ENCODE assay signal across 21 mouse cellular contexts in the genomic region with DNA sequence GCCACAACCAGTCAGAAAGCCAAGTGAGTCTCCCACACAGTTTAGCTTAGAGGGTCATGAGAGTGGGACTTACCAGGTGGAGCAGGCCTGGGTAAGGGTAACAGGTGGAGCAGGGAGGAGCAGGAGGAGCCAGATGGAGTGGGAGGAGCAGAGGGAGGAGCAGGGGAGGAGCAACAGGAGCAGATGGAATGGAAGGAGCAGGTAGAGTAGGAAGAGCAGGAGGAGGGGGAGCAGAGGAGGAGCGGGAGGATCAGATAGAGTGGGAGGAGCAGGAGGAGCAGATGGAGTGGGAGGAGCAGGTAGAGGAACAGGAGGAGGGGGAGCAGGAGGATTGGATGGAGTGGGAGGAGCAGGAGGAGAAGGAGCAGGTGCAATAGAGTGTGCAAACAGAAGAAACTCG.
DNase-seq lines count a peak whose midpoint lies in the region; ATAC-seq lines count a peak whose summit lies in the region.
"Had no signal": no experiment of that assay in that cellular context is flagged by ENCODE, and none has a peak within 500 bp of the region (broad histone marks: within the 10 kb centered on the region; RNA-seq: fewer than 3 reads in every experiment).

No protein-coding gene starts in this region.

- no peak overlapping the region for H3K4me3 ChIP-seq in embryonic facial prominence, embryonic 13.5 days
- no peak overlapping the region for H3K4me3 ChIP-seq in embryonic facial prominence, embryonic 10.5 days
- H3K4me3 ChIP-seq in hindbrain, embryonic 10.5 days = no peak overlapping the region
- H3K4me3 ChIP-seq in hindbrain, embryonic 11.5 days (ENCODE audit: low read depth, low read length) = no peak overlapping the region
- H3K4me3 ChIP-seq in embryonic facial prominence, embryonic 14.5 days (ENCODE audit: low read depth, low read length) = no peak overlapping the region
- H3K4me3 ChIP-seq: forebrain, embryonic 15.5 days; heart, embryonic 12.5 days; hindbrain, embryonic 12.5 days had no signal

- WGBS in embryonic facial prominence, embryonic 13.5 days = 82% methylated on average over 2 of the region's 2 CpGs
- WGBS in embryonic facial prominence, embryonic 10.5 days = 66% methylated on average over 2 of the region's 2 CpGs
- WGBS in hindbrain, embryonic 10.5 days = 78% methylated on average over 2 of the region's 2 CpGs
- WGBS in hindbrain, embryonic 11.5 days = 78% methylated on average over 2 of the region's 2 CpGs
- WGBS in embryonic facial prominence, embryonic 14.5 days = 52% methylated on average over 2 of the region's 2 CpGs

- DNase-seq in embryonic facial prominence, embryonic 10.5 days (ENCODE audit: low spot score) = no peak
- no peak for DNase-seq in hindbrain, embryonic 10.5 days (ENCODE audit: low spot score)
- DNase-seq in hindbrain, embryonic 11.5 days (ENCODE audit: low spot score) = no peak
- peak; percentile 27 for DNase-seq in ES-CJ7 (ENCODE audit: low read depth, low spot score)
- no peak for DNase-seq in embryonic facial prominence, embryonic 14.5 days (ENCODE audit: low spot score)
- DNase-seq in spleen, postnatal 36 days (ENCODE audit: low spot score in 2 of 2) = no peak
- DNase-seq: adrenal gland, adult 8-10 months; adrenal gland, postnatal 36 days; cerebellum, adult 11-12 months; cerebellum, adult 9-10 months; cerebellum, postnatal 36 days; gastrocnemius, postnatal 25 days; kidney, adult 8-10 months had no signal

- peaks cover 12% of the 10 kb centered on the region; the same call in 1 of the 2 replicates for H3K4me1 ChIP-seq in embryonic facial prominence, embryonic 13.5 days
- H3K4me1 ChIP-seq in embryonic facial prominence, embryonic 10.5 days = peaks cover 30% of the 10 kb centered on the region
- H3K4me1 ChIP-seq in hindbrain, embryonic 10.5 days (replicated peaks) = peaks cover 36% of the 10 kb centered on the region
- H3K4me1 ChIP-seq in hindbrain, embryonic 11.5 days (replicated peaks; ENCODE audit: control insufficient read depth, insufficient read depth, low read length) = no peaks in the 10 kb centered on the region
- no peaks in the 10 kb centered on the region for H3K4me1 ChIP-seq in embryonic facial prominence, embryonic 14.5 days (ENCODE audit: control insufficient read depth, insufficient read depth, low read length)
- H3K4me1 ChIP-seq: forebrain, embryonic 15.5 days; heart, embryonic 12.5 days had no signal

- no peak overlapping the region for H3K27ac ChIP-seq in embryonic facial prominence, embryonic 13.5 days
- H3K27ac ChIP-seq in embryonic facial prominence, embryonic 10.5 days (replicated peaks) = no peak overlapping the region
- peak overlapping the region; percentile 13; the same call in 1 of the 2 replicates for H3K27ac ChIP-seq in hindbrain, embryonic 10.5 days
- H3K27ac ChIP-seq in hindbrain, embryonic 11.5 days (ENCODE audit: low read depth, low read length) = no peak overlapping the region
- no peak overlapping the region for H3K27ac ChIP-seq in embryonic facial prominence, embryonic 14.5 days (replicated peaks; ENCODE audit: low read depth, low read length)
- H3K27ac ChIP-seq: forebrain, embryonic 15.5 days; hindbrain, embryonic 12.5 days had no signal

- no peaks in the 10 kb centered on the region for H3K36me3 ChIP-seq in embryonic facial prominence, embryonic 13.5 days
- no peaks in the 10 kb centered on the region for H3K36me3 ChIP-seq in embryonic facial prominence, embryonic 10.5 days (replicated peaks)
- H3K36me3 ChIP-seq in hindbrain, embryonic 10.5 days = no peaks in the 10 kb centered on the region
- no peaks in the 10 kb centered on the region for H3K36me3 ChIP-seq in hindbrain, embryonic 11.5 days (ENCODE audit: control insufficient read depth, insufficient read depth, low read length)
- H3K36me3 ChIP-seq in embryonic facial prominence, embryonic 14.5 days (ENCODE audit: control insufficient read depth, insufficient read depth, low read length) = no peaks in the 10 kb centered on the region
- H3K36me3 ChIP-seq: forebrain, embryonic 15.5 days; heart, embryonic 12.5 days; hindbrain, embryonic 12.5 days had no signal

- no peak overlapping the region for H3K4me2 ChIP-seq in embryonic facial prominence, embryonic 13.5 days
- no peak overlapping the region for H3K4me2 ChIP-seq in hindbrain, embryonic 11.5 days (replicated peaks; ENCODE audit: low read depth, low read length)
- no peak overlapping the region for H3K4me2 ChIP-seq in embryonic facial prominence, embryonic 14.5 days (ENCODE audit: low read depth, low read length)
- H3K4me2 ChIP-seq: forebrain, embryonic 15.5 days; heart, embryonic 12.5 days; hindbrain, embryonic 12.5 days had no signal

- H3K27me3 ChIP-seq in embryonic facial prominence, embryonic 13.5 days = no peaks in the 10 kb centered on the region
- no peaks in the 10 kb centered on the region; the same call in 1 of the 2 replicates for H3K27me3 ChIP-seq in embryonic facial prominence, embryonic 10.5 days (replicated peaks; ENCODE audit: low read depth, poor library complexity, severe bottlenecking)
- peaks cover 5% of the 10 kb centered on the region; the same call in 1 of the 2 replicates for H3K27me3 ChIP-seq in hindbrain, embryonic 10.5 days (ENCODE audit: insufficient read depth, poor library complexity, severe bottlenecking)
- no peaks in the 10 kb centered on the region for H3K27me3 ChIP-seq in hindbrain, embryonic 11.5 days (ENCODE audit: control insufficient read depth, insufficient read depth, low read length)
- H3K27me3 ChIP-seq in embryonic facial prominence, embryonic 14.5 days (replicated peaks; ENCODE audit: control insufficient read depth, insufficient read depth, low read length) = no peaks in the 10 kb centered on the region
- H3K27me3 ChIP-seq: Patski had no signal

- H3K9me3 ChIP-seq in embryonic facial prominence, embryonic 13.5 days = no peaks in the 10 kb centered on the region
- 0 out of 2 replicates have a peak, but pooled peaks cover 2% of the 10 kb centered on the region for H3K9me3 ChIP-seq in embryonic facial prominence, embryonic 10.5 days
- H3K9me3 ChIP-seq in hindbrain, embryonic 10.5 days = no peaks in the 10 kb centered on the region
- no peaks in the 10 kb centered on the region for H3K9me3 ChIP-seq in hindbrain, embryonic 11.5 days (ENCODE audit: control insufficient read depth, low read length)
- no peaks in the 10 kb centered on the region for H3K9me3 ChIP-seq in embryonic facial prominence, embryonic 14.5 days (ENCODE audit: control insufficient read depth, low read length)
- H3K9me3 ChIP-seq: forebrain, embryonic 15.5 days; hindbrain, embryonic 12.5 days had no signal

- no peak overlapping the region for H3K9ac ChIP-seq in embryonic facial prominence, embryonic 13.5 days
- H3K9ac ChIP-seq in hindbrain, embryonic 11.5 days (ENCODE audit: low read depth, low read length) = no peak overlapping the region
- H3K9ac ChIP-seq in embryonic facial prominence, embryonic 14.5 days (ENCODE audit: low read depth, low read length) = no peak overlapping the region
- H3K9ac ChIP-seq: forebrain, embryonic 15.5 days; heart, embryonic 12.5 days; hindbrain, embryonic 12.5 days had no signal

- ATAC-seq in embryonic facial prominence, embryonic 13.5 days (ENCODE audit: insufficient number of reproducible peaks, insufficient read depth, low FRiP score, low TSS enrichment, low read depth) = peak; percentile 16; the same call in 1 of the 2 replicates
- ATAC-seq in hindbrain, embryonic 11.5 days (ENCODE audit: low FRiP score) = no peak
- ATAC-seq in embryonic facial prominence, embryonic 14.5 days (ENCODE audit: low read depth) = peak; percentile 19; the same call in 1 of the 2 replicates
- no peak for ATAC-seq in activated CD4-positive, CD25-positive, alpha-beta regulatory T cell, adult 4 months
- ATAC-seq: forebrain, embryonic 15.5 days; hindbrain, embryonic 16.5 days; inflammation-experienced regulatory T-cells, adult 6 months; Patski had no signal

Comparison
In these comparisons a context has a peak if more than half of its experiments do, and no peak if none do; other contexts are left out.
1. ATAC-seq: peak in embryonic facial prominence, embryonic 13.5 days (single experiment) and embryonic facial prominence, embryonic 14.5 days (single experiment); none in hindbrain, embryonic 11.5 days (single experiment) and activated CD4-positive, CD25-positive, alpha-beta regulatory T cell, adult 4 months (single experiment).